Mouse (Mus musculus): ENCODE measurements around the gene Krtap1-5. TPM values are rescaled to one million over a fixed set of nuclear protein-coding genes. Genes with fewer than 3 reads are reported as not detected.

Krtap1-5 gene
- polyA plus RNA-seq, 1 experiment from 2014 or later, result not detected

DNA sequence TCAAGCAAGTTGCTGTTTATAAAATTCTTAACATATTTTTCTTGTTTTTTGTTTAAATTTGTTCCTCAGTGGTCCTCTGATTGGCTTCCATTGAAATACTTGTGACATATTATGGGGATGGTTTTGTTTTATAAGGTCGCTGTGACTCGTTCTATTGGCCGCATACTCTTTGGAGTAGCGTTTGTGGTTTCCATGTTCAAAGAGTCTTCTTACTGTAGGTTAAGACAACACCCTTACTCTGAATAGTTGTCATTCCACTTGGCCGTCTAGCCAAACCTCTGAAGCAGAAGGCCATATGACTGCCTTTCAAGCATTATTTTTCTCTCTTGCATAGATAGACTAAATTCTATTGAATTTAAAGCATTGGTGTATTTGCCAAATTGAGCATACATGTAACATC, 235 bp upstream of the Krtap1-5 start:
- WGBS, result 88% methylated on average over 5 of the region's 5 CpGs
- H3K4me1 ChIP-seq, result no peaks in the 10 kb centered on the region
- no peak overlapping the region for H3K4me2 ChIP-seq (replicated peaks)
- no peak overlapping the region for H3K9ac ChIP-seq
- H3K36me3 ChIP-seq, result no peaks in the 10 kb centered on the region
- H3K9me3 ChIP-seq, result no peaks in the 10 kb centered on the region
- no peaks in the 10 kb centered on the region for H3K27me3 ChIP-seq
- no peak overlapping the region for H3K27ac ChIP-seq
- H3K4me3 ChIP-seq, result no peak overlapping the region
- ATAC-seq (ENCODE audit: low FRiP score, low read depth), result no peak

DNA sequence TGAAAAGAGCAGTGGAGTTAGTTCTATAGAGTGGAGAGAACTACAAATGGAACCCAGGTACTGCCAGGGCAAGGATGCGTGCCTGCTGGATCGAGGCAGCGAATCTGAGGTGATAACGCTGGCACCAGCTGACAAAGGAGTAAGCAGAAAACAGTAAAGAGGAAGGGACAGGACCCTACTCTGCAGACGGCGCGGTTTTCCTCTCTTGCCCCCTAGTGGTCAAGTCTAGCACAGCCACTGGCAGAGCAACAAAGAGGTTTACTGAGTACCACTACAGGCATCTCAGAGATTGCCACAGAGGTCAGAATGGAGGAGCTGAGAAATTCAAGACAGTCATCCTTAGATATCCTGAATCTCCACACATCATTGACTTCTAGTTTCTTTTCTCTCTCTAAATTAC, 6.7 kb downstream of the Krtap1-5 start:
- no peaks in the 10 kb centered on the region for H3K9me3 ChIP-seq

GRCm38 (mm10) chr11:99573164-99573563, 7.7 kb downstream of the Krtap1-5 start:
- 73% methylated on average over 4 of the region's 4 CpGs for WGBS

More for the DNA sequence above, 6.7 kb downstream of the Krtap1-5 start:
- H3K4me2 ChIP-seq (replicated peaks), result peak overlapping the region; percentile 49
- no peaks in the 10 kb centered on the region for H3K27me3 ChIP-seq
- under 1% methylated on average over 7 of the region's 7 CpGs for WGBS
- H3K4me1 ChIP-seq, result no peaks in the 10 kb centered on the region
- peak overlapping the region; percentile 16; the same call in 1 of the 2 replicates for H3K4me3 ChIP-seq
- ATAC-seq (ENCODE audit: low FRiP score, low read depth), result 0 out of 2 replicates have a peak, but pooled peaks have one; percentile 44
- H3K27ac ChIP-seq, result no peak overlapping the region
- no peak overlapping the region; the same call in 1 of the 2 replicates for H3K9ac ChIP-seq
- H3K36me3 ChIP-seq, result no peaks in the 10 kb centered on the region

GRCm38 (mm10) chr11:99566530-99566929, 14.3 kb downstream of the Krtap1-5 start, which contains the start of gene Krtap3-1:
Krtap3-1 (minus strand) TSS chr11:99566630.
- no peak within 1 kb of the TSS for H3K27ac ChIP-seq
- H3K4me3 ChIP-seq, result no peak within 1 kb of the TSS
- 66% methylated on average over 7 of the region's 7 CpGs for WGBS
- H3K27me3 ChIP-seq, result no peaks in the 10 kb centered on the region
- H3K9ac ChIP-seq, result no peak within 1 kb of the TSS
- ATAC-seq (ENCODE audit: low FRiP score, low read depth), result no peak
- H3K36me3 ChIP-seq, result no peaks in the 10 kb centered on the region
- H3K4me2 ChIP-seq (replicated peaks), result no peak within 1 kb of the TSS
- no peaks in the 10 kb centered on the region for H3K9me3 ChIP-seq
- H3K4me1 ChIP-seq, result no peaks in the 10 kb centered on the region

More at GRCm38 (mm10) chr11:99573164-99573563, 7.7 kb downstream of the Krtap1-5 start:
- Histone ChIP-seq H3K9me3 (no peaks in the 10 kb centered on the region), H3K4me2 (replicated peaks) (no peak overlapping the region), H3K27ac (no peak overlapping the region), H3K4me1 (no peaks in the 10 kb centered on the region), H3K27me3 (no peaks in the 10 kb centered on the region), H3K4me3 (no peak overlapping the region), H3K9ac (no peak overlapping the region), H3K36me3 (no peaks in the 10 kb centered on the region)
- no peak for ATAC-seq (ENCODE audit: low FRiP score, low read depth)

- WGBS, result 85% methylated on average over 6 of the region's 6 CpGs
- no peaks in the 10 kb centered on the region for H3K27me3 ChIP-seq
- H3K27ac ChIP-seq, result no peak overlapping the region
- no peaks in the 10 kb centered on the region for H3K4me1 ChIP-seq
- no peak overlapping the region for H3K4me2 ChIP-seq (replicated peaks)
- no peak for ATAC-seq (ENCODE audit: low FRiP score, low read depth)
- H3K9me3 ChIP-seq, result no peaks in the 10 kb centered on the region
- H3K9ac ChIP-seq, result no peak overlapping the region
- H3K36me3 ChIP-seq, result no peaks in the 10 kb centered on the region
- no peak overlapping the region for H3K4me3 ChIP-seq
Observed at GRCm38 (mm10) chr11:99562580-99562979, 18.2 kb downstream of the Krtap1-5 start.

- Histone ChIP-seq H3K9me3 (no peaks in the 10 kb centered on the region), H3K27me3 (no peaks in the 10 kb centered on the region), H3K4me3 (no peak within 1 kb of the TSS), H3K4me2 (replicated peaks) (no peak within 1 kb of the TSS), H3K36me3 (no peaks in the 10 kb centered on the region), H3K4me1 (no peaks in the 10 kb centered on the region), H3K27ac (no peak within 1 kb of the TSS), H3K9ac (no peak within 1 kb of the TSS)
- ATAC-seq (ENCODE audit: low FRiP score, low read depth), result no peak
- WGBS, result 91% methylated on average over 9 of the region's 9 CpGs
Observed at GRCm38 (mm10) chr11:99559366-99559765, 21.4 kb downstream of the Krtap1-5 start, which contains the start of gene Gm11939. Gm11939 (minus strand) TSS chr11:99559466.

GRCm38 (mm10) chr11:99557976-99558745, 22.7 kb downstream of the Krtap1-5 start:
- H3K4me1 ChIP-seq, result no peaks in the 10 kb centered on the region
- no peaks in the 10 kb centered on the region for H3K9me3 ChIP-seq
- ATAC-seq (ENCODE audit: low FRiP score, low read depth), result no peak
- H3K27ac ChIP-seq, result no peak overlapping the region
- no peaks in the 10 kb centered on the region for H3K27me3 ChIP-seq
- no peak overlapping the region for H3K4me2 ChIP-seq (replicated peaks)
- no peak overlapping the region for H3K4me3 ChIP-seq
- no peak overlapping the region for H3K9ac ChIP-seq
- H3K36me3 ChIP-seq, result no peaks in the 10 kb centered on the region
- WGBS, result 90% methylated on average over 3 of the region's 3 CpGs

DNA sequence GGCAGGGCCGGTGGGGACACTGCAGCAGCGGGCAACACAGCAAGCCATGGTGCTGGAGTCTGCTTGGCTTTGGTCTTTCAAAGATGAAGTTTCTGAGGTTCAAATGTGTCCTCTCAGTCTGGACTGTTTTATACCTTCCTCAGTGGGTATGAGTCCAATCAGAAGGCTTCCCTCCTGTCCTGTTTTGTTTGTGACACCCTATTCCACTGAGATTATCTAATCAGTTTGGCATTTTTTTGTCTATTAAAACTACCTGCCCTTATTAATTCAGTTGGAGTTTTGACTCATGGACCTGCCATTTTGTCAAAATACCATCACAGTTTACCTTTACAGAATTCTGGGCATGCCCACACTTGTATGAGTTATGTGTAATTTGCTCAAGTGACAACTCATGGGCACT, 24.1 kb downstream of the Krtap1-5 start, which contains the start of gene Krtap3-2:
Krtap3-2 (minus strand) TSS at position 101 of the 400 bp plus-strand sequence.
- Histone ChIP-seq H3K9ac (no peak within 1 kb of the TSS), H3K27ac (no peak within 1 kb of the TSS), H3K4me1 (no peaks in the 10 kb centered on the region), H3K36me3 (no peaks in the 10 kb centered on the region), H3K9me3 (no peaks in the 10 kb centered on the region), H3K4me2 (replicated peaks) (no peak within 1 kb of the TSS), H3K4me3 (no peak within 1 kb of the TSS), H3K27me3 (no peaks in the 10 kb centered on the region)
- no peak for ATAC-seq (ENCODE audit: low FRiP score, low read depth)
- 71% methylated on average over 2 of the region's 2 CpGs for WGBS

GRCm38 (mm10) chr11:99556195-99556594, 24.6 kb downstream of the Krtap1-5 start:
- H3K4me2 ChIP-seq (replicated peaks), result no peak overlapping the region
- H3K9me3 ChIP-seq, result no peaks in the 10 kb centered on the region
- no peak overlapping the region for H3K27ac ChIP-seq
- ATAC-seq (ENCODE audit: low FRiP score, low read depth), result no peak
- no peak overlapping the region for H3K4me3 ChIP-seq
- no peak overlapping the region for H3K9ac ChIP-seq
- 89% methylated on average over 2 of the region's 2 CpGs for WGBS
- H3K36me3 ChIP-seq, result no peaks in the 10 kb centered on the region
- H3K27me3 ChIP-seq, result no peaks in the 10 kb centered on the region
- H3K4me1 ChIP-seq, result no peaks in the 10 kb centered on the region

- no peak for ATAC-seq (ENCODE audit: low FRiP score, low read depth)
- 33% methylated on average over 4 of the region's 4 CpGs for WGBS
Observed at GRCm38 (mm10) chr11:99550765-99551164, 30.1 kb downstream of the Krtap1-5 start, which contains the start of gene Krtap3-3. Krtap3-3 (minus strand) TSS chr11:99550865.

GRCm38 (mm10) chr11:99547892-99548291, 32.9 kb downstream of the Krtap1-5 start:
- no peaks in the 10 kb centered on the region for H3K36me3 ChIP-seq
- H3K4me2 ChIP-seq (replicated peaks), result no peak overlapping the region
- H3K4me1 ChIP-seq, result no peaks in the 10 kb centered on the region
- H3K27ac ChIP-seq, result no peak overlapping the region
- no peaks in the 10 kb centered on the region for H3K9me3 ChIP-seq
- ATAC-seq (ENCODE audit: low FRiP score, low read depth), result no peak
- H3K27me3 ChIP-seq, result no peaks in the 10 kb centered on the region
- no peak overlapping the region for H3K4me3 ChIP-seq
- H3K9ac ChIP-seq, result no peak overlapping the region

More at GRCm38 (mm10) chr11:99550765-99551164, 30.1 kb downstream of the Krtap1-5 start, which contains the start of gene Krtap3-3:
- H3K9me3 ChIP-seq, result no peaks in the 10 kb centered on the region
- no peak within 1 kb of the TSS for H3K4me3 ChIP-seq
- H3K9ac ChIP-seq, result no peak within 1 kb of the TSS
- no peak within 1 kb of the TSS for H3K27ac ChIP-seq
- H3K4me2 ChIP-seq (replicated peaks), result no peak within 1 kb of the TSS
- H3K27me3 ChIP-seq, result no peaks in the 10 kb centered on the region
- H3K4me1 ChIP-seq, result no peaks in the 10 kb centered on the region
- H3K36me3 ChIP-seq, result no peaks in the 10 kb centered on the region

DNA sequence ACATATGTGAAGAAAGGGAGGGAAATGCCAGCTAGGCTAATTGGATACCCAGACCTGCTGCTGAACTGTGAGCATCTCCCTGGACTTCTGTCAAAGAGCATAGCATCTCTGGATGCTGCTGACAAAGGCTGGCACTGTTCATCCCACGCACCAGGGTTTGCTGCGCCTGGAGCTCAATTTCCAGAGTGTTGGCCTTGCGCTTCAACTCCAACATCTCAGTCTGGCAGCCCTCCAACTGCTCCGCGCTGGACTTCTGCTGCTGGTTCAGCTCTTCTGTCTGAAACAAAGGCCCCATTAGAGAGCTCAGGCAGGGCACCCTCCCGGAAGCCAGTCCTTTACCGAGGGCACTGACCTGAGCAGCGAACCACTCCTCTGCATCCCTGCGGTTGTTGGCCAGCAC, 41.1 kb downstream of the Krtap1-5 start:
- Histone ChIP-seq H3K36me3 (no peaks in the 10 kb centered on the region), H3K9me3 (no peaks in the 10 kb centered on the region), H3K9ac (no peak overlapping the region; the same call in 1 of the 2 replicates), H3K4me2 (replicated peaks) (no peak overlapping the region), H3K4me1 (peaks cover 6% of the 10 kb centered on the region), H3K27me3 (no peaks in the 10 kb centered on the region), H3K4me3 (no peak overlapping the region), H3K27ac (no peak overlapping the region)
- WGBS, result 65% methylated on average over 9 of the region's 9 CpGs
- 0 out of 2 replicates have a peak, but pooled peaks have one; percentile 24 for ATAC-seq (ENCODE audit: low FRiP score, low read depth)

Measured in limb, embryonic 13.5 days (tissue).